Mouse (Mus musculus) right cerebral cortex, adult 2 months (tissue): ENCODE measurements around the gene E130308A19Rik.
A peak's percentile ranks its signal among the peaks of the same experiment; 100 is the strongest.

ENCODE experiments used
- DNase-seq, 2 experiments: peaks; one replicate each; pipeline ENCODE4 v3.0.0; 2021 to 2022; ENCODE audit warnings: low spot score in 2 of 2

Gene E130308A19Rik

DNA sequence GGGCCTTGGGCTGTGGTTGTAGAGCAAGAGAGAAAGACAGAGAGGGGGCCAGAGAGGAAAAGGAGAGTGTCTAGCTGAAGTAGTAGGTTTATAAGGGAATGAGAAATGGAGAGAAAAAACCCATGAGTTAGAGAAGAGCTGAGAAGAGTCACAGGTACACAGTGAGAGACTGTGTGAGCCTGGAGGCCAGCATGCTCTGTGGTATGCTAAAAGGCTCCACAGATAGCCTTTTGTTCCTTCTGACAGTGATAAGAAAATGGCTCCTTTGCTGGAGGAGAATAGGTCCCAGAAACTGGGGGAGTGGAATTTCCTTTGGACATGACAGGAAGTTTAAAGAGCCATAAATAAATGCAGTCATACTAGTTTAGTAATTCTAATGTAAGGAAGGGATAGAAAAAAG lies 13.2 kb downstream of the E130308A19Rik start:
- DNase-seq = no peak

DNA sequence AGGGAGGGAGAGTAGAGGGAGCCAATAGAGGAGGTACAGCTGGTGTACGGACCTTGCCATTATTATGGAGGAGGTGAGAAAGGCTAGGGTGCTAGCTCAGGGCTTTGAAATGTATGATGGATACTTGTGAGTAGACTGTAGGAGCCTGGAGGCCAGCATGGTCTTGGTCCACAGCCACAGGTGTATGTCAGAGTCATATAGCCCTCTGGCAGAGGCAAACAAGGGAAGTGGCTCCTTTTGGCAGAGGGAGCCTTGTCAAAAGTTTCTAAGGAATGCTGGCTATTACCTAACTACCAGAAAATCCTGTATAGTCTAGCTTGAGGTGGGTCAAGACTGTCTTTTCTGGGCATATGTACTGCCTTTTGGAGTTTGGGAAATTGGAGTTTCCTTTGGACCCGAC lies 14.7 kb downstream of the E130308A19Rik start:
- no peak for DNase-seq

DNA sequence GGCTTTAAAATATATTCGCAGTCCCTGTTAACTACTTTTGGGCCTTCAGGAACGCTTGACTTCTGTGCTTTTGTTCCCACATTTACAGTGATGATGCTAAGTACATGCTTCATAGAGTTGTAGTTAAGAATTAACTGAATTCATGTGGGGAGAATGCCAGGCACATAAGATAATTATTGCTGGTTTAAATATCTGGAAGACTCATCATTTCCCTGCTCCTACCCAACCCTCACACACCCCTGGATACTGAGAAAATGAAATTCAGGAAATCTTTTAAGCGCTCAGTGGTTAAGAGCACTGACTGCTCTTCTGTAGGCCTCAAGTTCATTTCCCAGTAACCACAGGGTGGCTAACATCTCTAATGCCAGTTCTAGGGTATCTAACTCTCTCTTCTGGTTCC lies 16.0 kb downstream of the E130308A19Rik start:
- DNase-seq = no peak

DNA sequence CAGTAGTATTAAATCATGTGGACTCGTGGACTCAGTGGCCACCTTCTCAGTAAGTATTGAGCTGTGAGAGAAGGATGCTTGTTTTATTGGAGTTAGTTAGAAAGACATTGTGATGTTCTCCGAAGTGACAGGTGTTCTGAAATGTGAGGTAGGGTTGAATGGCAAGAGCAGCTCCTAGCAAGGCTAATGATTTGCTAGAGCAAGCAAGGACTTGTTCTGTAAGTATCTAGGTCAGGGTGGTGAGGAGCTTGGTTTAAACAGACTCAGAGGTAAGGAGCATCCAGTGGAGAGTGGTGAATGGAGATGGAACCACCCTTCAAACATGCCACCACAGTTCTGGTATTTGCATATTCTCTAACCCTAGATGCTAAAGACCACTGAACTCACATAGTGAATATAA lies 16.6 kb downstream of the E130308A19Rik start:
- DNase-seq = no peak

DNA sequence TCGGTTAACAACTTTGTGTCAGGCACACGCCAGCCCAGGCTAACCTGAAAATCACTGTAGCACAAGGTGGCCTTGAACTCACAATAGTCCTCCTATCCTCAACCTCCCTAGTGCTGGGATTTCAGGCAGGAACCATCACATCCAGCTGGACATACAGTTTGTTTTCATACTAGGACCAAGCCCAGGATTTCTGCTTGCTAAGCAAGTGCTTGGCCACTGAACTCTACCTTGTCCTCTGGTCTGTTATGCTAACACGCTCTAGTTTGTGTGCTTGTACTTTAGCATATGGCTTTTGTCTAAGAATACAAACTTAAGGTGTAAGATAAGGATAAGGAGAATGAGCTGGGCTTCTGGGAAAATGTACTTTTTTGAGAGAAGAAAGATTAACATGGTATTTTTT lies 18.4 kb downstream of the E130308A19Rik start:
- no peak for DNase-seq

DNA sequence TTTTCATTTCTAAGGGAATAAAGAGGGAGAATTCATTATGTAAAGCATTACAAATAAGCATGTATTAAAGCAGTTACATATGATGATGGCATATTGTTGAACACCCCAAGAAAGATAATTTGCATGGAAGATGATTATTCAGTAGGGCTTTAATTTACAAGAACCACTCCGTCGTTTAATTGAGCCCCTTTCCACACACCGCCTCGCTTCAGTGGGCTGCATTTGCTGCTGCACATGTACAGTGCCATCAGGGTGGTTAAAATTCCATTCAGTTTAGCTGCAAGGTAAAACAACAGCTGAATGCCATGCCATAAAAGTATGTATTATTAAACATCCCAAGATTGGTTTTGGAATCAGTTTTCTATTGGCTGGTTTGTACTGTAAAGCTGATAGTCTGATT lies 19.0 kb downstream of the E130308A19Rik start:
- DNase-seq = no peak

DNA sequence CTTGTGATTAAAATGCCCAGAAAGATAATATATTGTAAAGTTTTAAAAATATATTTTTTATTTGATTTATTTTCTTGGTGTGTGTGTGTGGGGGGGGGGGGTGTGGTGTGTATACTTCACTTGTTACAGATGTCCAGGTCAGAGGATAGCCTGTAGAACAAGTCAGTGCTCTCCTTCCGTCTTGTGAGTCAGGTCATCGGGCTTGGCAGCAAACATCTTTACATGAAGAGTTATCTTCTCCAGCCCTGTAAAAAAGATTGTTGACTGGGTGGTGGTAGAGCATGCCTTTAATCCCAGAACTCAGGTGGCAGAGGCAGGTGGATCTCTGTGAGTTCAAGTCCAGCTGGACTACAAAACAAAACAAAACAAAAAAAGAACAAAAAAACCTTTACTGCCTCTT lies 19.6 kb downstream of the E130308A19Rik start:
- no peak for DNase-seq

DNA sequence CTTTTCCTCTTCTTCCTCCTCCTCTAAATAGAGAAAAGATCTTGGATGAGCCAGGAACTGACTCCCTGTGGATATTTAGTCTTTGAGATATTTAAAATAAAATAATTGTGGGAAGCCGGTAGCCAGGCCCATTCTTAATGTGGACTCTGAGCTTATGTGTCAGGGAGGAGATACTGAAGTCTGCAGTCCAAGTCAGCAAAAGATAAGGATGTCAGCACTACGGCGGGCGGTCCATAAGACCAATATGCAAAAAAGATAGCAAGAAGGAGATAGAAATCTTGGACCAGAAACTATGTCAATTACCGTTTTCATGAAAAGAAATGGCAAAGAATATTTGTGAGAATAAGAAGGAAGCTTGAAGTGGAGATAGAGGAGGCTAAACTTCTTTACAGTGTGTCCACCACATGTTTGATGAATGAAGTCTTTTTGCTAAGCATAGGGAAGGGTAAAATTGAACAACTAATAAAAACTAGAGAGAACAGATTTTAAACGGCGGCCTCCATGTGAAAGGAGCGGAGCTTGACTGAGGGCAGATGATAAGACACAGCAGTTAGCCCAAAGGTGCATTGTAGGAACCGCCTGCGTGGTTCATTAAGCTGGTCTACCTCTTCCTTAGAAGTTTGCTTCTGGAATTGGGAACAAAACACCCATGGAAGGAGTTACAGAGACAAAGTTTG lies 20.1 kb downstream of the E130308A19Rik start:
- no peak for DNase-seq

DNA sequence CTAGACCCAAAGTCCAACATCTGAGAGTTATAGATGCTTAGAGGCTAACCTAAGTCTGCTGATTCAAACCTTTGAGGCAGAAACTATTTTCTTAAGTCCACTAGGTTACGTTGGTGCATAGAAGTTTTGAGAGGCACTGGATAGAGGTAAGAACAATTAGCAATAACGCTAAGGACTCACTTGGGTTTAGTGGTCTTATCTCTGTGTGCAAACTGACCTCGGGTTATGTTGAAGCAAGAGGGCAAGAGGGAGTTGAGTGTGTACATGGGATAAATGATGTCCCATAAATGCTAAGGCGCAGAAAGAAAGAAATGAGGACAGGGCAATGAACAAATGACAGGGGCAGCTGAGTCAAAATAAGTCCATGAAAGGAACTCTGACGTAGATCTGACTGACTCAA lies 23.1 kb downstream of the E130308A19Rik start:
- no peak for DNase-seq

DNA sequence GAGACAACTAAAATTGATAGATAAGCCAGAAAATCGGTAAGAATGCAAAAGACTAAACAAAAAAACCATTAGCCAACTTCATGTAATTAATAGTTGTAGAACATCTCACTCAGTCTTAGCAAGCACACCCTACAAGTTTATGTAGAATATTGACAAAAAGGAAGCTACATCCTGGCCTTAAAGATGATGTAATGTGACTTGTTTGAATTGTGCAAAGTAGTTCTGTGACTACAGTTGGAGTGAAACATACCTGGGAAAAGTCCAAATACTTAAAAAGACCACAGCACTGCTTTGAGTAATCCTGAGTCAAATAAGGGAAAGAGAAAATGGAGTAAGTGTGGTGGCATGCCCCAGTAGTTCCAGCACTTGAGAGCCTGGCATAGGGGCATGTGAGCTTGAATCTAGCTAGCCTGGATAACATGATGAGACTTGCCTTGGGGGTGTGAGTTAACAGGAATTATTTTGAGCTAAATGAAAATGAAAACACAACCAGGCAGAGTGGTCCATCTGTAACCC lies 26.2 kb downstream of the E130308A19Rik start:
- DNase-seq = no peak

DNA sequence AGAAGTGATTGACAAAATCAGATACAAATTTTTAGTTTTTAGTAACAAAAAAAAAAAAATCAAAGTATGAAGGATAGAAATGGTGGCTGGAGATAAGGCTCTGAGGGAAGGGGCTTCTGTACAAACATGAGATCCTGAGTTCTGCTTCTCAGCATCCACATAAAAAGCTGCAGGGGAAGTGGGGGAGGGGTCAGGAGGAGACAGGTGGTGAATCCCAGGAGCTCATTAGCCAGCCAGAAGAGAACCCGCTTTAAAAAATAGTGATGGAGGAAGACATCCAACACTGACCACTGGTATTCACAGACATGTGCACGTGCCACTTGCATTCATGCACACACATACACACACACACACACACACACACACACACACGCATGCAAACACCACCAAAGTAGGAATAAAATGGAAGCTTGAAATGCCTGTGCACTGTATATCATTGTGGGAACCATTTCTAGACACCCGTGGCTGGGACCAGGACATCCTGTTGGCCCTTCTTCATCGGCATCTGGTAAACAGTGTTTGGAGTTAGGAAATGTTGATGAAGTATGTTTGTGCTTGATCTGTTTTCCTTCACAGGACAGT lies 30.1 kb downstream of the E130308A19Rik start:
- DNase-seq = no peak

DNA sequence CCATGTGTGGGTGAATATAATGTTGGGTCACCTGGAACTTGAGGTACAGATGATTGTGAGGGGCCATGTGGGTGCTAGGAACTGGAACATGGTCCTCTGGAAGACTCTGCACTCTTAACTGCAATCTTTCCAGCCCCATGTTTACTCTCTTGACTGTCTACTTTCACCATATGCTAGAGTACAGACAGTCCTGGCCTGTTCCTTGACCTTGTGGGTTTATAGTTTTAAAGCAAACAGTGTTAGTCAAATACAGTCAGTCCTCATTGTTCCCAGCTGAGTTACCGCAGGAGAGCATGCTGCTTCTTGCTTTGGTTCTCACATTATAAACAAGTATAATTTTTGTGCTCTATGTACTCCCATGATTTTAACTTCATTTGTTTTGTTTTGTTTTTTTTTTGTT lies 36.2 kb downstream of the E130308A19Rik start:
- no peak for DNase-seq

DNA sequence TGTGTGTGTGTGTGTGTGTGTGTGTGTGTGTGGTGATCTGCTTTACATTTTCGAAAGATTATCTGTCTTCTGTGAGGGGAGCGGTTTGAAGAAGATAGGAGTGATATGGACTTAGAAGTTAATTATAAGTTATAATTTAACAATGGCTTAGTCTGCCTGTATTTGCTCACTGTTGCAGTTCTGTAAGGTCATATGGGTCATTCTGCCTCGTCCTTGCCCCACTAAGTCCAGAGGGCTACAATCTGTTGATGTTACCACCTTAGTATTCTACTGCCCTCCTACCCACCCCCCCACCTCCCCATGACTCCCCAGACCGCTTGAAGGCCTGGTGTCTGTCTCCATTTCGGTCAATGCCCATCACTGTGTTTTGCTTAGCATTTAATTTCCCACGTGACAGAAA lies 37.4 kb downstream of the E130308A19Rik start:
- DNase-seq = no peak

DNA sequence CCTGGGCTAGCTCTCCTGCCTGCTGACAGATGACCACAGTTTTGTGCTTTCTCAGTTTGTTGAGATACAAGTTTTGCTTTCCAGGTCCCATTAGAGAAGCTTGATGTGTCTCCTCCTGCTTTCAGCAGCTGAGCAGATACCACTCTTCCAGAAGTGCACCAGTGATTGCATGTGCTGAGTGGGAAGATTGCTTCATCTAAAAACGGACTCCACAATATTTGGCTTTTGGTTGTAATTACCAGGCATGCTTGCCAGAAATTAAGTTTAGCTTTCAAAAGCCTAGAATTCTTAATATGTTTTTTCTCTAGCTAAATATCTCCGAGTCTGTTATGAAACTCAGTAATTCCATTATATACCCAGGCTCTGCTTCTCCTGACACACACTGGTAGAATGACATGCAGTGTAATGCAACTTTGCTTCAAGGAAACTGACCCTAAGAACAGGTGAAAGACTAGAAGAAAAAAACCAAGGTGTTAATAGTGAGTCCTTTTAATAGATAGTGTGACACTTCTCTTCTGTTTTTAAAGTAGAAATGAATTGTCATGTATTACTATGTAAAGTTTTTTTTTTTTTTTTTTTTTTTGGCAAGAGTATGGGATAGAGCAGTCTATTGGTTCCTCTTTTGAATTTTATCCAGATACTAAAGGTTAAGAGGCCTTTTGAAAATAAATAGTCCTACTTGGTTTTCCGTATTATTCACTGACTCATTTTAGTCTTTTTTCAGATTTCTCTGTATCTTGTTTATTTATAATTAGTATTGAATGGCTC lies 40.7 kb downstream of the E130308A19Rik start:
- DNase-seq = peak; percentile 15 to 17

DNA sequence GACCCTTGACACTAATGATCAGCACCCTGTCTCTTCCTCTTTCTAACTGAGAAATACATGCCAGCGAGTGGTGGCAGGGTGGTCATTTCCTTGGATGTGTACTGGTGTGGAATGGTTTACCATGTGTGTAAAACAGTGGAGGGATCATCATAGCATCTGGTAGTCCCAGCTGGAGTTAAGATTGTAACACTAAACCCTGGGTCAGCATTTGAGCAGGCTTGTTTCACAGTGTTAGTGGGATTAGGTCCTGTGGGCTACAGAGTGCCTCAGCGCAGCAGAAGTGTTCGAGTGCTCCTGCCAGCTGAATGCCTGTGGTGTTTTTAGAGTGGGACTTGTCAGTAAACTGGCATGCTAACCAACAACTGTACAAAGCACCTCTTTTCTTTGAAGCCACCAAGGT lies 42.0 kb downstream of the E130308A19Rik start:
- no peak for DNase-seq

DNA sequence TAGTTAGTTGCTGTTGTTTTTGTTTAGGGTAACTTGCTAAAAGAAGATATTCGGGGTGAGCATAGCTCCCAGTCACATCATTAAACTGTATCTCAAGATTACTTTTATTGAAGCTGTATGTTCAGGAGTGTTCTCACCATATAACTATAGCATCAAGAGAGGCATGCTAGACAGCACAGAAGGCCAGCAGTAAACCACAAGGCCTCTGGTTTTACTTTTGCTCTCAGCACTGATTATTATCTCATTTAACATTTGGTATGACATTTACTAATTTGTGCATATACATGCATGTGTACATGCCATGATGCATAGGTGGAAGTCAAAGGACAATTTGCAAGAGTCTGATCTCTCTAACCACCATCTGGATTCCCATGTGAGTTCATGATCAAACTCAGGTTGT lies 43.1 kb downstream of the E130308A19Rik start:
- DNase-seq = no peak

DNA sequence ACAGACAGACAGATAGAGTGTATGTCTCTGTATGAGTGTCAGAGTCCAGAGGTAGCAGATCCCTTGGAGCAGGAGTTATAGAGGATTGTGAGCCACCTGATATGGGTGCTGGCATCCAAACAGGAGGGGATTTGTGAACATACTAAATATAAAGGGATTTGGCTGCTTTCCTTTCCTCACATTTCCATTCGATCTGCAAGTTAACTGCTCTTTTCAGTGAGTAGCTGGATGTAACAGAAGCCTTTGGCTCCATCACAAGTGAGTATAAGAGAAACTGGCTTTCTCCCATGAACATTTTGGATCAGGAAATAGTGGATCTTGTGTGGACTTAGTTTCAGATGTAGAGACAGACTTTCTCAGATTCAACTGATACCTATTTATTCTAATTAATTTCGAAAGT lies 44.0 kb downstream of the E130308A19Rik start:
- no peak for DNase-seq

DNA sequence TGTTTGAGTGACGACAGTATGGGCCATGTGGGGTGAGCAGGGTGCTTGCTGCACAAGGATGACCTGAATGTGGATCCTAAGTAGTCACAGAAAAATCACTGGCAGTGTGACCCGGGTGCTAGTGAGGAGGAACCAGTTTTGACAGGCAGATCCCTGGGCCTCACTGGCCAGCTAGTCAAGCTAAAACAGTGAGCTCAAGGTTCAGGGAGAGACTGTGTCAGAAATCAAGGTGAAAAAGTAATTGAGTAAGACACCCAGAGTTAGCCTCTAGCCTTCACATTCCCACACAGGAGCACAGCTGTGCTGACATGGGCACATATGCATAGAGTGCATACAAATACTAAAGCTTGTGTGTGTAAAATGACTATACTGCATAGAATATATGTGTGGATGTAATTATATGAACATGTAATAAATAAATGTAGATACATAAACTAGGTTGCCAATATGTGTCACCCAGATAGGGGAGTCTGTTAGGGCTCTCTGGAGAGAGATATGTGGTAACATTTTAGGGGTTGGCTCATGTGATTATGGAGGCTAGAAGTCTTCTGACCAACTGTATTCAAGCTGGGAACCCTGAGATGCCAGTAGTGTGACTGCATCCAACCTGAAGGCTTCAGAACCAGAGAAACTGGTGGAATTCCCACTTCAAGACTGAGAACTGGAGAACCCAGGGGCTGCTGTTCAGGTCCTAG lies 47.6 kb downstream of the E130308A19Rik start:
- no peak for DNase-seq

DNA sequence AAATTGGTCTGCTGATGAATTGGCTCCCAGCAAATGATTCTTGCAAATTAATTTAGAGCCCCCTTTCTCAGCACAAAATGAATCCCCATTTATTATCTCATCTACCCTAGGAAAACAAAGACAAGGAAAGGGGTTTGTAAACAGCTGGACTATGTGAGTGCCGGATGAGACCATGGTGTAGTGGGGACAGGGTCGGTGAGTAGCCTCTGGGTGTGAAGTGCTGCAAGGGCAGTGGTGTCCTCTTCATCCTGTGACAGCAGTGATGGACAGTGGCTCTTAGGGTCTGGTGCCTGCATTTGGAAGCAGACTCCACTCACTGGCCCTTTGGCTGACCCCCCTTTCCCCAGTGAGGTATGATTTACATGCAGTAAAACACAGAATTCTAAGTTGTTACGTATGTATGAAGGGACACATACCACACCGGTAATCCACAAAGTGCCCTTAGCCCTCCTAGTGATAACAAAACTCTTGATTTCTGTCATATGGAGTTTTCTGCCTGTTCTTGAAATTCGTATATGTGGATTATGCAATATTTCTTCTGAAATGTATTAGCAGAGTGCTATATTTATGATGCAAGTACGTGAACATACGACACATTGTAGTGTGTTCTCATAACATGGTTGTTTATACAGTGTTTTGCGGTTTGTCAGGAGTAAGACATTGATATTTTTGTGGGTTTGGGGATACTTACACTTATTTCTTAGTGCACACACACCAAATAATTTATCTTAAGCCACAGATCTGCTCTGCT lies 49.1 kb downstream of the E130308A19Rik start:
- DNase-seq = no peak

DNA sequence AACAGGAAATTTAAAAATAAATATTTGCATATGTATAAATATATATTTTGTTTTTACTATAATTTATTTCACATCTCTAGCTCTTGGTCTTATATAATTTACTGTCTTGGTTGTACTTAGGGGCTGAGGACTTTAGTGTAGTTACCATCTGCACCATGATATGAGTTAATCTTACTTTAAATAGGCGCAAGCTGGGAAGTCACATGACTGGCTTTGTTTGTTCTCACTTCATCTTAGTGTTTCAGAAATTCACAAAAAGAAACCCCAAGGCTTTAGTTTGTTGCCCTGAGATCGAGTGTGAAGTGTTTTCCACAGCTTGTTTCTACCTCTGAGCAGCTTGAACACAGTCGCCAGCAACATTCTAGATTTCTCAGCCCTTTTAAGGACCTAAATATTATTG lies 49.7 kb downstream of the E130308A19Rik start:
- no peak for DNase-seq

DNA sequence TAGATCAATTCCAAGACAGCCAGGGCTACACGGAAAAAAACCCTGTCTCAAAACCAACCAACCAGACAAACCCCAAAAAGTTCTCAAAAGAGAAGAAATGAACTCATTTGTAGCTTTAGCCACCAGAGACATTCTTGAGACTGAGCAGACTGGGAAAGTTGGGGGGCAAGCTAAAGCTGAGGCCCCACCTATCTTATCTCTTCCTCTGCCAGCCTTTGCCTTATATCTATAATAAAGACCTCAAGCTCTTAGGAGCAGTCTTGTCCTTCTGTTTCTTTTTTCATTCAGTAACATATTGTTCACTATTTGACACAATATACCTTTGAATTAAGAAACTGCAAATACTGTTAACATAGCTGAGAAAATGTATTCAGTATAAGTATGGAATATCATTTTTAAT lies 55.4 kb downstream of the E130308A19Rik start:
- DNase-seq = no peak

DNA sequence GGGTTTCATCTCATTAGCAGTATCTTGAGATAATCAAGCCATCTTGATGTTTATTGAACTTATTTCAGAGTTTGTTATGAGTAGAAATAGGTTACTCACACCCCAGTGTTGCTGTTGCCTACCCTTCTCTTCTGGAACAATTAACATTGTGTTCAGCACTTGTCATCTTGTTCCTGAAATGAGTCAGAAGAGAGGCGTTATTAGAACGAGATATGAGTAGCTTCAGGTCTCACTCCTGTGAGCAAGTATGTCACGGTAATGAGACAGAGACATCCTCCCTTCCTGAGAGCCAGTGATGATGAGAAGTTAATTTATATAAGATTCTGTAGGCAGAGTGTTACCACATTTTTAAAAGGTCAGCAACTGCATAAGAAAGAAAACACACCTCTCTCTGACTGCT lies 56.5 kb downstream of the E130308A19Rik start:
- DNase-seq = no peak
